Mouse (Mus musculus): ENCODE measurements around the gene Mark3. TPM values are rescaled to one million over a fixed set of nuclear protein-coding genes. Genes with fewer than 3 reads are reported as not detected.

Gene Mark3
- polyA plus RNA-seq, 2 experiments = 18.0 to 24.6 TPM

GRCm38 (mm10) chr12:111667421-111667820 lies 93.1 kb downstream of the Mark3 start:
- 78% methylated on average over 5 of the region's 5 CpGs for WGBS (ENCODE audit: insufficient replicate concordance)
- H3K4me2 ChIP-seq (ENCODE audit: low read depth) = no peak overlapping the region
- no peak for DNase-seq (ENCODE audit: low read depth in 3 of 3, low spot score in 3 of 3)
- H3K9me3 ChIP-seq (ENCODE audit: control insufficient read depth, low read length) = no peaks in the 10 kb centered on the region
- TF ChIP-seq EP300 (IDR thresholded peaks at IDR 0.05; ENCODE audit: low read depth) (no peak), CTCF (IDR thresholded peaks at IDR 0.05; ENCODE audit: low read depth) (no peak)
- no peak for ATAC-seq (ENCODE audit: insufficient read depth)
- no peak overlapping the region for H3K4me3 ChIP-seq (ENCODE audit: insufficient read depth in 1 of 2, low read depth in 2 of 2, low read length in 2 of 2)
- H3K27ac ChIP-seq = no peak overlapping the region
- H3K36me3 ChIP-seq (replicated peaks; ENCODE audit: control insufficient read depth, insufficient read depth, low read depth) = no peaks in the 10 kb centered on the region
- peaks cover 33% of the 10 kb centered on the region for H3K27me3 ChIP-seq (ENCODE audit: control insufficient read depth, insufficient read depth, low read length)
- H3K4me1 ChIP-seq (replicated peaks; ENCODE audit: control insufficient read depth in 2 of 2, insufficient read depth in 2 of 2, low read length in 1 of 2) = 0 out of 4 replicates have a peak, but pooled peaks cover 0 to 5% of the 10 kb centered on the region in 2 experiments
- no peak overlapping the region for H3K9ac ChIP-seq (replicated peaks)

- 0 out of 4 replicates have a peak, but pooled peaks cover 0 to 4% of the 10 kb centered on the region in 2 experiments for H3K4me1 ChIP-seq (replicated peaks; ENCODE audit: control insufficient read depth in 2 of 2, insufficient read depth in 2 of 2, low read length in 1 of 2)
- DNase-seq (ENCODE audit: low read depth in 3 of 3, low spot score in 3 of 3) = peak; percentile 68 to 72 (median 70)
- peak overlapping the region; percentile 45 for H3K4me2 ChIP-seq (ENCODE audit: low read depth)
- no peak overlapping the region for H3K9ac ChIP-seq (replicated peaks)
- peak overlapping the region; percentile 17 to 22; a peak in 1 of 4 replicates for H3K4me3 ChIP-seq (ENCODE audit: insufficient read depth in 1 of 2, low read depth in 2 of 2, low read length in 2 of 2)
- under 1% methylated on average over 8 of the region's 8 CpGs for WGBS (ENCODE audit: insufficient replicate concordance)
- no peaks in the 10 kb centered on the region for H3K36me3 ChIP-seq (replicated peaks; ENCODE audit: control insufficient read depth, insufficient read depth, low read depth)
- peak; percentile 68 for ATAC-seq (ENCODE audit: insufficient read depth)
- TF ChIP-seq EP300 (IDR thresholded peaks at IDR 0.05; ENCODE audit: low read depth) (no peak), CTCF (IDR thresholded peaks at IDR 0.05; ENCODE audit: low read depth) (peak; percentile 96)
- no peak overlapping the region for H3K27ac ChIP-seq
- H3K27me3 ChIP-seq (ENCODE audit: control insufficient read depth, insufficient read depth, low read length) = peaks cover 43% of the 10 kb centered on the region
- H3K9me3 ChIP-seq (ENCODE audit: control insufficient read depth, low read length) = no peaks in the 10 kb centered on the region
Measured at GRCm38 (mm10) chr12:111668457-111668912, 94.2 kb downstream of the Mark3 start.

- H3K4me2 ChIP-seq (ENCODE audit: low read depth) = peak overlapping the region; percentile 45
Measured at GRCm38 (mm10) chr12:111669000-111669788, 94.9 kb downstream of the Mark3 start.

GRCm38 (mm10) chr12:111669961-111670360 lies 95.6 kb downstream of the Mark3 start:
- ATAC-seq (ENCODE audit: insufficient read depth) = no peak
- 0 out of 4 replicates have a peak, but pooled peaks cover 0 to 3% of the 10 kb centered on the region in 2 experiments for H3K4me1 ChIP-seq (replicated peaks; ENCODE audit: control insufficient read depth in 2 of 2, insufficient read depth in 2 of 2, low read length in 1 of 2)
- H3K4me3 ChIP-seq (ENCODE audit: insufficient read depth in 1 of 2, low read depth in 2 of 2, low read length in 2 of 2) = no peak overlapping the region
- H3K4me2 ChIP-seq (ENCODE audit: low read depth) = no peak overlapping the region
- H3K9ac ChIP-seq (replicated peaks) = no peak overlapping the region
- H3K27me3 ChIP-seq (ENCODE audit: control insufficient read depth, insufficient read depth, low read length) = peaks cover 52% of the 10 kb centered on the region
- TF ChIP-seq EP300 (IDR thresholded peaks at IDR 0.05; ENCODE audit: low read depth) (no peak), CTCF (IDR thresholded peaks at IDR 0.05; ENCODE audit: low read depth) (no peak)
- H3K9me3 ChIP-seq (ENCODE audit: control insufficient read depth, low read length) = no peaks in the 10 kb centered on the region
- no peak overlapping the region for H3K27ac ChIP-seq
- H3K36me3 ChIP-seq (replicated peaks; ENCODE audit: control insufficient read depth, insufficient read depth, low read depth) = no peaks in the 10 kb centered on the region
- 43% methylated on average over 8 of the region's 8 CpGs for WGBS (ENCODE audit: insufficient replicate concordance)
- no peak for DNase-seq (ENCODE audit: low read depth in 3 of 3, low spot score in 3 of 3)

More at GRCm38 (mm10) chr12:111669000-111669788, 94.9 kb downstream of the Mark3 start:
- peaks cover 51% of the 10 kb centered on the region for H3K27me3 ChIP-seq (ENCODE audit: control insufficient read depth, insufficient read depth, low read length)
- H3K27ac ChIP-seq = no peak overlapping the region
- TF ChIP-seq EP300 (IDR thresholded peaks at IDR 0.05; ENCODE audit: low read depth) (no peak), CTCF (IDR thresholded peaks at IDR 0.05; ENCODE audit: low read depth) (no peak)
- DNase-seq (ENCODE audit: low read depth in 3 of 3, low spot score in 3 of 3) (no peak), ATAC-seq (ENCODE audit: insufficient read depth) (peak; percentile 9; the same call in 1 of the 2 replicates)
- H3K9ac ChIP-seq (replicated peaks) = no peak overlapping the region
- no peaks in the 10 kb centered on the region for H3K36me3 ChIP-seq (replicated peaks; ENCODE audit: control insufficient read depth, insufficient read depth, low read depth)
- 65% methylated on average over 23 of the region's 23 CpGs for WGBS (ENCODE audit: insufficient replicate concordance)
- H3K9me3 ChIP-seq (ENCODE audit: control insufficient read depth, low read length) = no peaks in the 10 kb centered on the region
- H3K4me3 ChIP-seq (ENCODE audit: insufficient read depth in 1 of 2, low read depth in 2 of 2, low read length in 2 of 2) = no peak overlapping the region
- H3K4me1 ChIP-seq (replicated peaks; ENCODE audit: control insufficient read depth in 2 of 2, insufficient read depth in 2 of 2, low read length in 1 of 2) = 0 out of 4 replicates have a peak, but pooled peaks cover 0 to 3% of the 10 kb centered on the region in 2 experiments

GRCm38 (mm10) chr12:111670371-111670971 lies 96.1 kb downstream of the Mark3 start:
- Histone ChIP-seq H3K4me2 (ENCODE audit: low read depth) (peak overlapping the region; percentile 56), H3K27ac (no peak overlapping the region), H3K4me3 (ENCODE audit: insufficient read depth in 1 of 2, low read depth in 2 of 2, low read length in 2 of 2) (peak overlapping the region in 1 of 2 experiments; percentile 48; a peak in 2 of 4 replicates), H3K27me3 (ENCODE audit: control insufficient read depth, insufficient read depth, low read length) (peaks cover 52% of the 10 kb centered on the region), H3K36me3 (replicated peaks; ENCODE audit: control insufficient read depth, insufficient read depth, low read depth) (no peaks in the 10 kb centered on the region), H3K9ac (replicated peaks) (no peak overlapping the region), H3K9me3 (ENCODE audit: control insufficient read depth, low read length) (no peaks in the 10 kb centered on the region), H3K4me1 (replicated peaks; ENCODE audit: control insufficient read depth in 2 of 2, insufficient read depth in 2 of 2, low read length in 1 of 2) (peaks cover 0 to 5% of the 10 kb centered on the region in 2 experiments; a peak in 1 of 4 replicates)
- TF ChIP-seq CTCF (IDR thresholded peaks at IDR 0.05; ENCODE audit: low read depth) = no peak
- TF ChIP-seq EP300 (IDR thresholded peaks at IDR 0.05; ENCODE audit: low read depth) = no peak
- no peak for DNase-seq (ENCODE audit: low read depth in 3 of 3, low spot score in 3 of 3)
- ATAC-seq (ENCODE audit: insufficient read depth) = no peak
- 17% methylated on average over 25 of the region's 29 CpGs for WGBS (ENCODE audit: insufficient replicate concordance)

All from liver, embryonic 14.5 days (tissue).